Mouse (Mus musculus) intestine, embryonic 15.5 days (tissue): Measurements from ENCODE around the gene Rbm45. TPM values are rescaled to one million over a fixed set of nuclear protein-coding genes. Genes with fewer than 3 reads are reported as not detected.

ENCODE experiments used
- ATAC-seq: fragments of 200-750 bp; cut with Nextera tagmentation; 2 replicates; pipeline ENCODE4 v1.8.0; 2017; ENCODE audit warnings: moderate TSS enrichment, moderate library complexity
- H3K27ac ChIP-seq: fragments of 300-500 bp; sonication (generic); 2 replicates; pipeline ENCODE4 v1.5.1; 2015; ENCODE audit warnings: mild to moderate bottlenecking, inconsistent platforms
- H3K27me3 ChIP-seq: fragments of 300-500 bp; sonication (generic); replicated peaks from 2 replicates; pipeline ENCODE4 v1.6.1; 2015; ENCODE audit warnings: inconsistent platforms
- H3K36me3 ChIP-seq: fragments of 300-500 bp; sonication (generic); 2 replicates; pipeline ENCODE4 v1.6.1; 2015; ENCODE audit warnings: inconsistent platforms
- H3K4me1 ChIP-seq: fragments of 300-500 bp; sonication (generic); replicated peaks from 2 replicates; pipeline ENCODE4 v1.6.1; 2015; ENCODE audit warnings: inconsistent platforms
- H3K4me2 ChIP-seq: fragments of 300-500 bp; sonication (generic); replicated peaks from 2 replicates; pipeline ENCODE4 v1.6.1; 2015; ENCODE audit warnings: mild to moderate bottlenecking, inconsistent platforms
- H3K4me3 ChIP-seq: fragments of 300-500 bp; sonication (generic); replicated peaks from 2 replicates; pipeline ENCODE4 v1.5.1; 2015; ENCODE audit warnings: inconsistent platforms
- H3K9ac ChIP-seq: fragments of 300-500 bp; sonication (generic); 2 replicates; pipeline ENCODE4 v1.6.1; 2015; ENCODE audit warnings: inconsistent platforms
- H3K9me3 ChIP-seq: fragments of 300-500 bp; sonication (generic); 2 replicates; pipeline ENCODE4 v1.6.1; 2016; ENCODE audit warnings: inconsistent platforms
- WGBS: fragments of 180-500 bp; shearing (Covaris S2); methylation state at CpG from one replicate; pipeline ENCODE4 v1.1.7; 2015; 5-methylcytosine and 5-hydroxymethylcytosine counted together
- polyA plus RNA-seq: library from polyadenylated mRNA; unstranded; fragments of >200 nt; fragmentation: Nextera tagmentation; extraction: Ambion mirVana; gene quantifications from 2 replicates; pipeline ENCODE4 v1.2.1, GENCODE M21; 2015

Rbm45 gene
- polyA plus RNA-seq, 1 experiment from 2014 or later = 18.8 TPM

GRCm38 (mm10) chr2:76406151-76406936 lies 36.6 kb downstream of the Rbm45 start, which contains the start of gene Osbpl6:
Osbpl6 (plus strand) TSS chr2:76406508.
- Histone ChIP-seq H3K9me3 (no peaks in the 10 kb centered on the region), H3K9ac (peak within 1 kb of the TSS; percentile 72), H3K36me3 (no peaks in the 10 kb centered on the region), H3K27ac (peak within 1 kb of the TSS; percentile 80), H3K4me3 (peak within 1 kb of the TSS; percentile 95), H3K27me3 (no peaks in the 10 kb centered on the region), H3K4me1 (no peaks in the 10 kb centered on the region), H3K4me2 (peak within 1 kb of the TSS; percentile 80)
- ATAC-seq = peak; percentile 96
- WGBS = under 1% methylated on average over 82 of the region's 89 CpGs

GRCm38 (mm10) chr2:76406937-76407441 lies 37.2 kb downstream of the Rbm45 start:
- under 1% methylated on average over 48 of the region's 49 CpGs for WGBS
- Histone ChIP-seq H3K4me1 (no peaks in the 10 kb centered on the region), H3K4me3 (peak overlapping the region; percentile 95), H3K36me3 (no peaks in the 10 kb centered on the region), H3K9me3 (no peaks in the 10 kb centered on the region), H3K27ac (peak overlapping the region; percentile 80), H3K27me3 (no peaks in the 10 kb centered on the region), H3K9ac (peak overlapping the region; percentile 72), H3K4me2 (peak overlapping the region; percentile 80)
- peak; percentile 51 for ATAC-seq

GRCm38 (mm10) chr2:76409526-76409925 lies 39.7 kb downstream of the Rbm45 start:
- no peaks in the 10 kb centered on the region for H3K4me1 ChIP-seq
- H3K9ac ChIP-seq = no peak overlapping the region
- H3K27ac ChIP-seq = no peak overlapping the region
- WGBS = 68% methylated on average over 1 of the region's 1 CpGs
- H3K4me3 ChIP-seq = no peak overlapping the region
- H3K27me3 ChIP-seq = no peaks in the 10 kb centered on the region
- H3K36me3 ChIP-seq = no peaks in the 10 kb centered on the region
- no peak for ATAC-seq
- no peak overlapping the region for H3K4me2 ChIP-seq
- no peaks in the 10 kb centered on the region for H3K9me3 ChIP-seq

GRCm38 (mm10) chr2:76409986-76410385 lies 40.2 kb downstream of the Rbm45 start:
- Histone ChIP-seq H3K9ac (no peak overlapping the region), H3K27me3 (no peaks in the 10 kb centered on the region), H3K36me3 (no peaks in the 10 kb centered on the region), H3K27ac (no peak overlapping the region), H3K4me3 (no peak overlapping the region), H3K4me1 (no peaks in the 10 kb centered on the region), H3K4me2 (no peak overlapping the region), H3K9me3 (no peaks in the 10 kb centered on the region)
- WGBS = 91% methylated on average over 2 of the region's 2 CpGs
- no peak for ATAC-seq

GRCm38 (mm10) chr2:76412924-76413323 lies 43.1 kb downstream of the Rbm45 start:
- 73% methylated on average over 2 of the region's 2 CpGs for WGBS
- Histone ChIP-seq H3K9ac (no peak overlapping the region), H3K9me3 (no peaks in the 10 kb centered on the region), H3K4me1 (no peaks in the 10 kb centered on the region), H3K4me2 (no peak overlapping the region), H3K4me3 (no peak overlapping the region), H3K27ac (no peak overlapping the region), H3K27me3 (no peaks in the 10 kb centered on the region), H3K36me3 (no peaks in the 10 kb centered on the region)
- no peak for ATAC-seq

GRCm38 (mm10) chr2:76417446-76418141 lies 47.8 kb downstream of the Rbm45 start:
- WGBS = 79% methylated on average over 14 of the region's 14 CpGs
- Histone ChIP-seq H3K4me2 (no peak overlapping the region), H3K4me3 (no peak overlapping the region), H3K27ac (no peak overlapping the region), H3K9ac (no peak overlapping the region), H3K9me3 (no peaks in the 10 kb centered on the region), H3K27me3 (no peaks in the 10 kb centered on the region), H3K36me3 (no peaks in the 10 kb centered on the region), H3K4me1 (no peaks in the 10 kb centered on the region)
- ATAC-seq = peak; percentile 91

GRCm38 (mm10) chr2:76418142-76418518 lies 48.3 kb downstream of the Rbm45 start:
- H3K27ac ChIP-seq = no peak overlapping the region
- H3K9ac ChIP-seq = no peak overlapping the region
- 78% methylated on average over 3 of the region's 3 CpGs for WGBS
- H3K36me3 ChIP-seq = no peaks in the 10 kb centered on the region
- H3K4me1 ChIP-seq = no peaks in the 10 kb centered on the region
- H3K9me3 ChIP-seq = no peaks in the 10 kb centered on the region
- H3K27me3 ChIP-seq = no peaks in the 10 kb centered on the region
- ATAC-seq = peak; percentile 67
- H3K4me3 ChIP-seq = no peak overlapping the region
- H3K4me2 ChIP-seq = no peak overlapping the region

GRCm38 (mm10) chr2:76421411-76421924 lies 51.7 kb downstream of the Rbm45 start:
- Histone ChIP-seq H3K4me1 (no peaks in the 10 kb centered on the region), H3K9ac (no peak overlapping the region), H3K4me2 (no peak overlapping the region), H3K9me3 (no peaks in the 10 kb centered on the region), H3K27ac (no peak overlapping the region), H3K4me3 (no peak overlapping the region), H3K36me3 (no peaks in the 10 kb centered on the region), H3K27me3 (no peaks in the 10 kb centered on the region)
- ATAC-seq = no peak
- WGBS = 70% methylated on average over 6 of the region's 6 CpGs

- H3K9me3 ChIP-seq = no peaks in the 10 kb centered on the region
- H3K27me3 ChIP-seq = no peaks in the 10 kb centered on the region
- no peaks in the 10 kb centered on the region for H3K36me3 ChIP-seq
- no peak overlapping the region for H3K27ac ChIP-seq
- WGBS = 49% methylated on average over 3 of the region's 3 CpGs
- ATAC-seq = no peak
- H3K4me1 ChIP-seq = no peaks in the 10 kb centered on the region
- no peak overlapping the region for H3K9ac ChIP-seq
- no peak overlapping the region for H3K4me2 ChIP-seq
- no peak overlapping the region for H3K4me3 ChIP-seq
Measured at GRCm38 (mm10) chr2:76426816-76427215, 57.0 kb downstream of the Rbm45 start.

- Histone ChIP-seq H3K4me3 (no peak overlapping the region), H3K9ac (no peak overlapping the region), H3K27ac (no peak overlapping the region), H3K27me3 (no peaks in the 10 kb centered on the region), H3K9me3 (no peaks in the 10 kb centered on the region), H3K4me1 (no peaks in the 10 kb centered on the region), H3K4me2 (no peak overlapping the region), H3K36me3 (no peaks in the 10 kb centered on the region)
- ATAC-seq = no peak
- 74% methylated on average over 3 of the region's 3 CpGs for WGBS
Measured at GRCm38 (mm10) chr2:76429318-76429717, 59.5 kb downstream of the Rbm45 start.

- no peak overlapping the region for H3K4me3 ChIP-seq
- H3K4me1 ChIP-seq = no peaks in the 10 kb centered on the region
- no peaks in the 10 kb centered on the region for H3K36me3 ChIP-seq
- H3K4me2 ChIP-seq = no peak overlapping the region
- H3K9ac ChIP-seq = no peak overlapping the region
- no peaks in the 10 kb centered on the region for H3K9me3 ChIP-seq
- no peak for ATAC-seq
- no peak overlapping the region for H3K27ac ChIP-seq
- H3K27me3 ChIP-seq = no peaks in the 10 kb centered on the region
- 87% methylated on average over 5 of the region's 5 CpGs for WGBS
Measured at GRCm38 (mm10) chr2:76429855-76430254, 60.1 kb downstream of the Rbm45 start.

- Histone ChIP-seq H3K4me3 (no peak overlapping the region), H3K9me3 (no peaks in the 10 kb centered on the region), H3K9ac (no peak overlapping the region), H3K4me1 (no peaks in the 10 kb centered on the region), H3K36me3 (no peaks in the 10 kb centered on the region), H3K4me2 (no peak overlapping the region), H3K27ac (no peak overlapping the region), H3K27me3 (no peaks in the 10 kb centered on the region)
- no peak for ATAC-seq
- 83% methylated on average over 3 of the region's 3 CpGs for WGBS
Measured at GRCm38 (mm10) chr2:76430539-76430938, 60.8 kb downstream of the Rbm45 start.
